Mouse (Mus musculus): Measurements from ENCODE around the gene Bola1. TPM values are rescaled to one million over a fixed set of nuclear protein-coding genes. Genes with fewer than 3 reads are reported as not detected.

Bola1 gene
- polyA plus RNA-seq, 1 experiment = 66.8 TPM

Other genes starting within 250 kb of the Bola1 start
- 187 and 193 TPM in 2 replicates for gene Plekho1, start 223.7 kb downstream of the Bola1 start, polyA plus RNA-seq (2012; rRNA removed)
- 18.4 and 30.4 TPM in 2 replicates for gene Vps45, start 161.2 kb downstream of the Bola1 start, polyA plus RNA-seq (2012; rRNA removed)
- gene Otud7b, start 115.2 kb downstream of the Bola1 start, polyA plus RNA-seq (2012; rRNA removed) = 14.9 and 18.9 TPM in 2 replicates
- 7.7 and 18.9 TPM in 2 replicates for gene Mtmr11, start 57.7 kb downstream of the Bola1 start, polyA plus RNA-seq (2012; rRNA removed)
- 70.9 and 110 TPM in 2 replicates for gene Sf3b4, start 47.4 kb downstream of the Bola1 start, polyA plus RNA-seq (2012; rRNA removed)
- 19.2 and 20.4 TPM in 2 replicates for gene Sv2a, start 38.6 kb downstream of the Bola1 start, polyA plus RNA-seq (2012; rRNA removed)
- gene Hist2h2ab, start 156 bp upstream of the Bola1 start, polyA plus RNA-seq (2012; rRNA removed) = 2.2 and 20.1 TPM in 2 replicates
- 12.5 and 13.4 TPM in 2 replicates for gene Hist2h2ac, start 1.2 kb upstream of the Bola1 start, polyA plus RNA-seq (2012; rRNA removed)
- 11.2 and 12.1 TPM in 2 replicates for gene Hist2h2be, start 1.4 kb upstream of the Bola1 start, polyA plus RNA-seq (2012; rRNA removed)
- gene Hist2h3c2, start 19.4 kb upstream of the Bola1 start, polyA plus RNA-seq (2012; rRNA removed) = 46.9 and 104 TPM in 2 replicates
- 4.9 and 34.3 TPM in 2 replicates for gene Hist2h2aa2, start 20.6 kb upstream of the Bola1 start, polyA plus RNA-seq (2012; rRNA removed)
- gene Hist2h2aa1, start 25.8 kb upstream of the Bola1 start, polyA plus RNA-seq (2012; rRNA removed) = 15.4 and 49.6 TPM in 2 replicates
- gene Hist2h3c1, start 27.0 kb upstream of the Bola1 start, polyA plus RNA-seq (2012; rRNA removed) = not detected in 2 replicates
- 9.1 and 16.1 TPM in 2 replicates for gene Hist2h4, start 43.6 kb upstream of the Bola1 start, polyA plus RNA-seq (2012; rRNA removed)
- 87.7 and 152 TPM in 2 replicates for gene Hist2h3b, start 48.9 kb upstream of the Bola1 start, polyA plus RNA-seq (2012; rRNA removed)
- gene Hist2h2bb, start 50.0 kb upstream of the Bola1 start, polyA plus RNA-seq (2012; rRNA removed) = 15.3 and 21.5 TPM in 2 replicates
- 1.9 and 2.0 TPM in 2 replicates for gene Fcgr1, start 74.3 kb upstream of the Bola1 start, polyA plus RNA-seq (2012; rRNA removed)
- gene BC107364, start 232.6 kb upstream of the Bola1 start, polyA plus RNA-seq (2012; rRNA removed) = 0.15 TPM in 1 of 2 replicates, not detected in the other

All from central nervous system, embryonic 11.5 days (tissue).